ENCODE assay signal across 8 mouse cellular contexts in the genomic region with DNA sequence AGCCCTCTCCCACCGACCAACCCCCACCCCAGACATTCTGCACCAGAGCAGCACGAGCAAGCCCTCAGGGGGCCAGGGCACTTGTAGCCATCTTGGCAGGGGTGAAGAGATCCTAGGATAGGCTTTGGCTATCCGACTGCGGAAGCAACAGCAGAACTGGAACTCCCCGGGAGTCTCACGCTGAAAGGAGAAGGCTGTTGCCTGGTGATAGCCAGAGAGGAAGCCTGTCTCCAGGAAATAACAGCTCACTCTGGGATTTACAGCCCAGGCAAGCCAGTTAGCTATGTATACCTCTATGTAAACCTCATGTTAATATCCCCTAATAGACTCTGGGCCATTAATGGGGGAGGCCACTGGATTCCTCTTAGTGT. TPM values are rescaled to one million over a fixed set of nuclear protein-coding genes. Genes with fewer than 3 reads are reported as not detected.
DNase-seq lines count a peak whose midpoint lies in the region.

No protein-coding gene starts in this region.

- peaks cover 48% of the 10 kb centered on the region for H3K79me2 ChIP-seq in macrophage (ENCODE audit: inconsistent target)

- peaks cover 49% of the 10 kb centered on the region for H3K36me3 ChIP-seq in macrophage (ENCODE audit: inconsistent target)

- 2% methylated on average over 6 of the region's 6 CpGs for WGBS in macrophage (ENCODE audit: missing documents)

- intact Hi-C loops in left cerebral cortex, postnatal 4 days (cut with DNase I) = no loop called here

- DNase-seq in embryo, embryonic 11 days = peak; percentile 24
- no peak for DNase-seq in embryo, embryonic 9.5 days (ENCODE audit: extremely low spot score)
- peak; percentile 32 for DNase-seq in urinary bladder, postnatal 14 days (ENCODE audit: low spot score)
- DNase-seq in urinary bladder, adult 2 months (ENCODE audit: low spot score) = no peak
- peak; percentile 39 to 47 for DNase-seq in kidney, postnatal 36 days
- no peak for DNase-seq in left cerebral cortex, postnatal 4 days
- DNase-seq in B cell, adult 2 months = no peak

- H3K27ac ChIP-seq in macrophage = peak overlapping the region; percentile 96

- peak overlapping the region; percentile 88 for H3K4me3 ChIP-seq in macrophage (ENCODE audit: inconsistent target)

RNA-seq across cellular contexts. Expression of gene Lgals3bp, which starts 1.3 kb away (rescaled TPM):
- 154 and 187 TPM in 2 replicates for polyA plus RNA-seq in urinary bladder, adult 2 months (2012; rRNA removed)
- 100 to 1,000 TPM; 127 to 562 (median 307) TPM for total RNA-seq in macrophage (2018; cell fraction: chromatin; rRNA removed)
- 1,000 to 10,000 TPM in 23 of 26 experiments, 100 to 1,000 TPM in 3; 854 to 2,702 (median 1,648) TPM for total RNA-seq in macrophage (2018; cell fraction: cytosol; rRNA removed)
- 1,000 to 10,000 TPM in 15 of 26 experiments, 100 to 1,000 TPM in 11; 559 to 2,830 (median 1,334) TPM for total RNA-seq in macrophage (2018; cell fraction: nucleus; rRNA removed)
- 1,136 to 1,462 TPM (median 1,417 TPM) in 3 replicates for polyA plus RNA-seq in macrophage (2018)
- 1 to 10 TPM; 5.0 to 6.2 TPM for total RNA-seq in left cerebral cortex, postnatal 4 days (2021)

RNA-seq across cellular contexts. Expression of gene Cant1, which starts 18.3 kb away (rescaled TPM):
- 38.2 and 41.2 TPM in 2 replicates for polyA plus RNA-seq in urinary bladder, adult 2 months (2012; rRNA removed)
- total RNA-seq in macrophage (2018; cell fraction: chromatin; rRNA removed) = 10 to 100 TPM; 14.6 to 66.9 (median 38.8) TPM
- total RNA-seq in macrophage (2018; cell fraction: cytosol; rRNA removed) = 10 to 100 TPM; 34.1 to 65.0 (median 51.3) TPM
- 100 to 1,000 TPM in 2 of 26 experiments, 10 to 100 TPM in 24; 28.3 to 108 (median 70.5) TPM for total RNA-seq in macrophage (2018; cell fraction: nucleus; rRNA removed)
- 40.2 to 59.3 TPM (median 42.1 TPM) in 3 replicates for polyA plus RNA-seq in macrophage (2018)
- total RNA-seq in left cerebral cortex, postnatal 4 days (2021) = 10 to 100 TPM; 39.7 to 42.3 TPM

RNA-seq across cellular contexts. Expression of gene C1qtnf1, which starts 27.5 kb away (rescaled TPM):
- polyA plus RNA-seq in urinary bladder, adult 2 months (2012; rRNA removed) = 31.7 and 38.1 TPM in 2 replicates
- total RNA-seq in macrophage (2018; cell fraction: chromatin; rRNA removed) = 1 to 10 TPM in 1 of 26 experiments, under 1 TPM in 4, not detected in 21; 0.29 to 2.2 (median 0.38) TPM
- total RNA-seq in macrophage (2018; cell fraction: cytosol; rRNA removed) = 1 to 10 TPM in 10 of 26 experiments, under 1 TPM in 16; 0.40 to 2.6 (median 0.70) TPM
- 1 to 10 TPM in 12 of 26 experiments, under 1 TPM in 11, not detected in 3; 0.28 to 2.8 (median 1.1) TPM for total RNA-seq in macrophage (2018; cell fraction: nucleus; rRNA removed)
- 0.12 to 1.2 TPM (median 0.82 TPM) in 3 replicates for polyA plus RNA-seq in macrophage (2018)
- total RNA-seq in left cerebral cortex, postnatal 4 days (2021) = 1 to 10 TPM; 7.2 to 7.4 TPM

RNA-seq across cellular contexts. Expression of gene Timp2, which starts 45.0 kb away (rescaled TPM):
- polyA plus RNA-seq in urinary bladder, adult 2 months (2012; rRNA removed) = 600 and 646 TPM in 2 replicates
- 100 to 1,000 TPM in 1 of 26 experiments, 10 to 100 TPM in 19, 1 to 10 TPM in 6; 7.1 to 110 (median 19.3) TPM for total RNA-seq in macrophage (2018; cell fraction: chromatin; rRNA removed)
- 100 to 1,000 TPM; 167 to 475 (median 292) TPM for total RNA-seq in macrophage (2018; cell fraction: cytosol; rRNA removed)
- total RNA-seq in macrophage (2018; cell fraction: nucleus; rRNA removed) = 100 to 1,000 TPM in 21 of 26 experiments, 10 to 100 TPM in 5; 47.6 to 312 (median 149) TPM
- 330 to 662 TPM (median 385 TPM) in 3 replicates for polyA plus RNA-seq in macrophage (2018)
- 100 to 1,000 TPM; 273 to 295 TPM for total RNA-seq in left cerebral cortex, postnatal 4 days (2021)

RNA-seq across cellular contexts. Expression of gene Cep295nl, which starts 58.3 kb away (rescaled TPM):
- 1.3 and 2.3 TPM in 2 replicates for polyA plus RNA-seq in urinary bladder, adult 2 months (2012; rRNA removed)
- 100 to 1,000 TPM in 4 of 26 experiments, 10 to 100 TPM in 20, 1 to 10 TPM in 2; 3.8 to 122 (median 24.0) TPM for total RNA-seq in macrophage (2018; cell fraction: chromatin; rRNA removed)
- total RNA-seq in macrophage (2018; cell fraction: cytosol; rRNA removed) = 1 to 10 TPM in 12 of 26 experiments, under 1 TPM in 14; 0.46 to 4.1 (median 0.82) TPM
- 10 to 100 TPM in 16 of 26 experiments, 1 to 10 TPM in 9, under 1 TPM in 1; 0.83 to 49.9 (median 10.9) TPM for total RNA-seq in macrophage (2018; cell fraction: nucleus; rRNA removed)
- 0.68 to 2.2 TPM (median 0.90 TPM) in 3 replicates for polyA plus RNA-seq in macrophage (2018)
- 1 to 10 TPM; 2.8 to 3.9 TPM for total RNA-seq in left cerebral cortex, postnatal 4 days (2021)

Comparison
In these comparisons a context has a peak if more than half of its experiments do, and no peak if none do; other contexts are left out.
1. DNase-seq: peak in embryo, embryonic 11 days (single experiment), urinary bladder, postnatal 14 days (single experiment) and kidney, postnatal 36 days (2 of 2); none in embryo, embryonic 9.5 days (single experiment), urinary bladder, adult 2 months (single experiment), left cerebral cortex, postnatal 4 days (single experiment) and B cell, adult 2 months (0 of 2).
2. RNA of gene C1qtnf1, which starts 27.5 kb away (polyA plus RNA-seq): 31.7 to 38.1 TPM in urinary bladder, adult 2 months; 0.12 to 1.2 TPM in macrophage; every median in the first group is over 10 times any median in the second.